Mouse (Mus musculus): Measurements from ENCODE around the gene Col5a3. TPM values are rescaled to one million over a fixed set of nuclear protein-coding genes. Genes with fewer than 3 reads are reported as not detected.

Gene Col5a3
- polyA plus RNA-seq, 1 experiment from 2014 or later, result 0.59 TPM

- H3K4me3 ChIP-seq, result no peak overlapping the region
- H3K27ac ChIP-seq (replicated peaks), result no peak overlapping the region
- H3K4me1 ChIP-seq (replicated peaks), result peaks cover 9% of the 10 kb centered on the region
- 85% methylated on average over 2 of the region's 2 CpGs for WGBS
- no peak overlapping the region for H3K4me2 ChIP-seq
- H3K27me3 ChIP-seq, result no peaks in the 10 kb centered on the region
- H3K9me3 ChIP-seq, result peaks cover 4% of the 10 kb centered on the region; the same call in 1 of the 2 replicates
- no peak for ATAC-seq (ENCODE audit: low read depth)
- H3K9ac ChIP-seq, result no peak overlapping the region
- H3K36me3 ChIP-seq, result no peaks in the 10 kb centered on the region
Observed at GRCm38 (mm10) chr9:20758243-20758642, 56.6 kb downstream of the Col5a3 start.

- H3K36me3 ChIP-seq, result no peaks in the 10 kb centered on the region
- H3K9me3 ChIP-seq, result peaks cover 4% of the 10 kb centered on the region; the same call in 1 of the 2 replicates
- no peak overlapping the region for H3K4me2 ChIP-seq
- no peak overlapping the region for H3K9ac ChIP-seq
- H3K27me3 ChIP-seq, result no peaks in the 10 kb centered on the region
- WGBS, result 63% methylated on average over 6 of the region's 6 CpGs
- no peak overlapping the region for H3K4me3 ChIP-seq
- H3K4me1 ChIP-seq (replicated peaks), result peaks cover 5% of the 10 kb centered on the region
- no peak overlapping the region for H3K27ac ChIP-seq (replicated peaks)
- no peak for ATAC-seq (ENCODE audit: low read depth)
Observed at GRCm38 (mm10) chr9:20757087-20757955, 57.5 kb downstream of the Col5a3 start.

GRCm38 (mm10) chr9:20756081-20756700, 58.7 kb downstream of the Col5a3 start:
- H3K36me3 ChIP-seq, result no peaks in the 10 kb centered on the region
- ATAC-seq (ENCODE audit: low read depth), result no peak
- WGBS, result 87% methylated on average over 4 of the region's 4 CpGs
- no peak overlapping the region for H3K27ac ChIP-seq (replicated peaks)
- H3K9me3 ChIP-seq, result peaks cover 4% of the 10 kb centered on the region; the same call in 1 of the 2 replicates
- no peak overlapping the region for H3K9ac ChIP-seq
- H3K4me1 ChIP-seq (replicated peaks), result no peaks in the 10 kb centered on the region
- no peak overlapping the region for H3K4me2 ChIP-seq
- H3K27me3 ChIP-seq, result no peaks in the 10 kb centered on the region
- no peak overlapping the region for H3K4me3 ChIP-seq

GRCm38 (mm10) chr9:20754335-20754734, 60.5 kb downstream of the Col5a3 start:
- H3K36me3 ChIP-seq, result no peaks in the 10 kb centered on the region
- no peaks in the 10 kb centered on the region for H3K9me3 ChIP-seq
- H3K4me3 ChIP-seq, result no peak overlapping the region
- no peaks in the 10 kb centered on the region for H3K4me1 ChIP-seq (replicated peaks)
- H3K27ac ChIP-seq (replicated peaks), result no peak overlapping the region
- H3K9ac ChIP-seq, result no peak overlapping the region
- no peaks in the 10 kb centered on the region for H3K27me3 ChIP-seq
- no peak overlapping the region for H3K4me2 ChIP-seq
- ATAC-seq (ENCODE audit: low read depth), result no peak
- WGBS, result 90% methylated on average over 2 of the region's 2 CpGs

GRCm38 (mm10) chr9:20751477-20752029, 63.3 kb downstream of the Col5a3 start:
- H3K27ac ChIP-seq (replicated peaks), result no peak overlapping the region
- no peak overlapping the region for H3K9ac ChIP-seq
- H3K4me2 ChIP-seq, result no peak overlapping the region
- no peaks in the 10 kb centered on the region for H3K36me3 ChIP-seq
- ATAC-seq (ENCODE audit: low read depth), result peak; percentile 40
- peaks cover 12% of the 10 kb centered on the region for H3K4me1 ChIP-seq (replicated peaks)
- H3K27me3 ChIP-seq, result no peaks in the 10 kb centered on the region
- no peak overlapping the region for H3K4me3 ChIP-seq
- no peaks in the 10 kb centered on the region for H3K9me3 ChIP-seq
- 61% methylated on average over 6 of the region's 6 CpGs for WGBS

GRCm38 (mm10) chr9:20749213-20749612, 65.7 kb downstream of the Col5a3 start:
- Histone ChIP-seq H3K4me2 (no peak overlapping the region), H3K9ac (no peak overlapping the region), H3K27ac (replicated peaks) (no peak overlapping the region), H3K4me3 (no peak overlapping the region), H3K36me3 (no peaks in the 10 kb centered on the region), H3K4me1 (replicated peaks) (peaks cover 36% of the 10 kb centered on the region), H3K9me3 (no peaks in the 10 kb centered on the region), H3K27me3 (peaks cover 18% of the 10 kb centered on the region)
- ATAC-seq (ENCODE audit: low read depth), result no peak
- 81% methylated on average over 5 of the region's 5 CpGs for WGBS

GRCm38 (mm10) chr9:20748540-20748939, 66.3 kb downstream of the Col5a3 start:
- ATAC-seq (ENCODE audit: low read depth), result no peak
- H3K27me3 ChIP-seq, result peaks cover 25% of the 10 kb centered on the region
- WGBS, result 91% methylated on average over 3 of the region's 3 CpGs
- H3K4me2 ChIP-seq, result no peak overlapping the region
- no peak overlapping the region for H3K4me3 ChIP-seq
- no peaks in the 10 kb centered on the region for H3K36me3 ChIP-seq
- no peak overlapping the region for H3K27ac ChIP-seq (replicated peaks)
- H3K4me1 ChIP-seq (replicated peaks), result peaks cover 38% of the 10 kb centered on the region
- H3K9me3 ChIP-seq, result no peaks in the 10 kb centered on the region
- H3K9ac ChIP-seq, result no peak overlapping the region

GRCm38 (mm10) chr9:20747682-20748081, 67.2 kb downstream of the Col5a3 start:
- peaks cover 38% of the 10 kb centered on the region for H3K4me1 ChIP-seq (replicated peaks)
- no peak overlapping the region for H3K4me3 ChIP-seq
- H3K9me3 ChIP-seq, result no peaks in the 10 kb centered on the region
- H3K36me3 ChIP-seq, result no peaks in the 10 kb centered on the region
- 6% methylated on average over 3 of the region's 3 CpGs for WGBS
- H3K4me2 ChIP-seq, result no peak overlapping the region
- H3K27ac ChIP-seq (replicated peaks), result no peak overlapping the region
- peaks cover 31% of the 10 kb centered on the region for H3K27me3 ChIP-seq
- no peak for ATAC-seq (ENCODE audit: low read depth)
- H3K9ac ChIP-seq, result no peak overlapping the region

- Histone ChIP-seq H3K9me3 (no peaks in the 10 kb centered on the region), H3K4me2 (peak within 1 kb of the TSS; percentile 76), H3K36me3 (no peaks in the 10 kb centered on the region), H3K27me3 (peaks cover 38% of the 10 kb centered on the region), H3K9ac (peak within 1 kb of the TSS; percentile 85), H3K4me1 (replicated peaks) (peaks cover 38% of the 10 kb centered on the region), H3K27ac (replicated peaks) (peak within 1 kb of the TSS; percentile 61), H3K4me3 (peak within 1 kb of the TSS; percentile 67)
- ATAC-seq (ENCODE audit: low read depth), result peak; percentile 59
- 2% methylated on average over 48 of the region's 50 CpGs for WGBS
Observed at GRCm38 (mm10) chr9:20746017-20746660, 68.7 kb downstream of the Col5a3 start, which contains the start of gene Olfm2. Gene Olfm2 (minus strand): TSS chr9:20746349.

- WGBS, result 10% methylated on average over 17 of the region's 17 CpGs
- Histone ChIP-seq H3K36me3 (no peaks in the 10 kb centered on the region), H3K4me2 (peak overlapping the region; percentile 76), H3K4me3 (peak overlapping the region; percentile 67), H3K27ac (replicated peaks) (peak overlapping the region; percentile 61; the same call in 1 of the 2 replicates), H3K4me1 (replicated peaks) (peaks cover 41% of the 10 kb centered on the region), H3K9ac (peak overlapping the region; percentile 85), H3K9me3 (no peaks in the 10 kb centered on the region), H3K27me3 (peaks cover 39% of the 10 kb centered on the region)
- peak; percentile 40 for ATAC-seq (ENCODE audit: low read depth)
Observed at GRCm38 (mm10) chr9:20745129-20745966, 69.5 kb downstream of the Col5a3 start.

All from neural tube, embryonic 13.5 days (tissue).